14 mouse cellular contexts compared by ENCODE assay signal in genomic region chr2:102865354-102865752, GRCm38 (mm10).
"Had no signal": no experiment of that assay in that cellular context is flagged by ENCODE, and none has a peak within 500 bp of the region (broad histone marks: within the 10 kb centered on the region; RNA-seq: fewer than 3 reads in every experiment).

No protein-coding gene starts in this region.

- H3K27ac ChIP-seq: neural tube, embryonic 12.5 days; neural tube, embryonic 13.5 days; neural tube, embryonic 15.5 days; stomach, embryonic 15.5 days; stomach, postnatal 0 days had no signal

- DNase-seq: retina, postnatal 1 day; right cerebral cortex, adult 18-20 months; right cerebral cortex, postnatal 14 days; right cerebral cortex, postnatal 25 days; right cerebral cortex, postnatal 4 days; spleen, adult 18-20 months; thymus, adult 18-20 months; thymus, postnatal 25 days; thymus, postnatal 36 days had no signal

- H3K4me3 ChIP-seq: neural tube, embryonic 12.5 days; neural tube, embryonic 13.5 days; neural tube, embryonic 15.5 days; stomach, embryonic 15.5 days had no signal

- H3K27me3 ChIP-seq: neural tube, embryonic 12.5 days; neural tube, embryonic 13.5 days; neural tube, embryonic 15.5 days; stomach, embryonic 15.5 days had no signal

- H3K4me2 ChIP-seq: neural tube, embryonic 12.5 days; neural tube, embryonic 13.5 days; neural tube, embryonic 15.5 days; stomach, embryonic 15.5 days had no signal

- H3K36me3 ChIP-seq: neural tube, embryonic 12.5 days; neural tube, embryonic 13.5 days; neural tube, embryonic 15.5 days; stomach, embryonic 15.5 days had no signal

- H3K9ac ChIP-seq: neural tube, embryonic 12.5 days; neural tube, embryonic 13.5 days; neural tube, embryonic 15.5 days; stomach, embryonic 15.5 days had no signal

- H3K4me1 ChIP-seq: neural tube, embryonic 12.5 days; neural tube, embryonic 13.5 days; neural tube, embryonic 15.5 days had no signal

- H3K9me3 ChIP-seq: neural tube, embryonic 12.5 days; neural tube, embryonic 13.5 days; neural tube, embryonic 15.5 days; stomach, embryonic 15.5 days had no signal
